Mouse (Mus musculus) brain, embryonic 14.5 days (tissue): ENCODE measurements around the gene Ttc30a1.

Experiments used
- CTCF ChIP-seq: fragments of 200-500 bp; IDR thresholded peaks from 2 replicates; pipeline ENCODE4 v1.5.1; 2012; ENCODE audit warnings: inconsistent platforms, mild to moderate bottlenecking, moderate library complexity, borderline replicate concordance; ENCODE audit not compliant: insufficient read depth, insufficient read length; ENCODE audit errors: extremely low read depth
- POLR2A ChIP-seq: fragments of 200-500 bp; IDR thresholded peaks from 2 replicates; pipeline ENCODE4 v1.6.1; 2012; ENCODE audit warnings: mild to moderate bottlenecking, inconsistent platforms, borderline replicate concordance; ENCODE audit not compliant: poor library complexity, insufficient read depth, insufficient read length, severe bottlenecking; ENCODE audit errors: extremely low read depth

GRCm38 (mm10) chr2:75999636-76000035 is 17.9 kb upstream of the Ttc30a1 start:
- TF ChIP-seq POLR2A (no peak), CTCF (no peak)
